Mouse (Mus musculus): ENCODE results near the gene Tmem40. TPM values are rescaled to one million over a fixed set of nuclear protein-coding genes. Genes with fewer than 3 reads are reported as not detected.
A peak's percentile ranks its signal among the peaks of the same experiment; 100 is the strongest.

Gene Tmem40
- total RNA-seq (2021), result under 1 TPM; 0.33 to 0.80 TPM
- long read RNA-seq, experiment 1, result 0 reads
- long read RNA-seq, experiment 2, result 0 reads

- intact Hi-C loops (cut with DNase I; ENCODE audit: low total_unique reads), result no loop called here
- DNase-seq, result no peak
Observed at GRCm38 (mm10) chr6:115761995-115762756, at the start of gene Tmem40. TSS of gene Tmem40 (minus strand) at chr6:115762410.

- no peak for DNase-seq
- intact Hi-C loops (cut with DNase I; ENCODE audit: low total_unique reads), result no loop called here
Observed at GRCm38 (mm10) chr6:115811606-115812005, 49.4 kb upstream of the Tmem40 start.

DNA sequence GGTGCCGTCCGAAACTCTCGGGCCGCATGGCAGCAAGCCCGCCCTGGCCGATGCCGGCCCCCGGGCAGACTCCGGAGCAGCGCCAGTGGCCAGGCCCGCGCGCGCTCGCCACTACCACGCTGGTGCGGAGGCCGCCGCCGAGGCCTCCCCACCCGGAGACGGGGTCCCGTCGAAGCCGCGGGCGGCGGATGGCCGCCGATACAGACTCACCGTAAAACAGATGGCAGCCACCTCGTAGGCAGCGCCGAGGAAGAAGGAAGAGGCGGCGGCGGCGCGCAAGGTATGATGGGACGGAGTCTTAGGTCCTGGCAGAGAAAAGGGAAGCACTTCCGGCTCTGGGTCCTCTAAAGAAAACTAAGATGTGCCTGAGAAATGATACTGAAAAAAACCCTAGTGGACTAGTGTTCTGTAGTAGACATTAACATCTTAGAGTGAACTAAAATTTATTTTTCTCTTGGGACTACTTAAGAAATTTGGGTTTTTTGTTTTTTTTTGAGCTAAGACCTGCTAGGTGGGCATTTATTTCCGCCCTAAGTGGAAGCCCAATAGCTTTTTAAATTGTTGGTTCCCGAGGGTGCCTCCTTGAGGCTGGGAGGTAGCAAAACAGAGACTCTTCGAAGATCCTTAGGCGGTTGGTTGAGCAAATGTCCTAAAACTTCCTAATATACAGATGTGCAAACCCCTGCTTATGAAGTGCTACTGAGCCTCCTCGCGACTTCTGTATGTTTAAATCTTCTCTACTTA is 46.5 kb upstream of the Tmem40 start, which contains the start of gene Rpl32:
Gene Rpl32 (minus strand): TSS at position 260 of the 744 bp plus-strand sequence.
- intact Hi-C loops (cut with DNase I; ENCODE audit: low total_unique reads), result no loop called here
- DNase-seq, result peak; percentile 85

DNA sequence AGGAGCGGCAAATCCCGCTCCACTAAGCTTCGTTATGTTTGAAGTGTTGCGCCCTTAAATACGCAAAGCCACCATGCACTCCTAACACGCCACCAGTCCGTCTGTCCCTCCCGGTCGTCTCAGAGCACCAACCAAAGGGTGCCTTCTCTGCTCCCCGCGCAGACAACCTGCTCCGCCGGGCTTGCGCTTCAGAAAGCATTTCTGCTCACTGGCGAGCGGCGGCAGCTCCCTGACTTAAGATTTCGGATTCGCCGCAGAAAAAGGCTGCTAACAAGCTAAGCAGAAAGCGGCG is 45.9 kb upstream of the Tmem40 start:
- intact Hi-C loops (cut with DNase I; ENCODE audit: low total_unique reads), result no loop called here
- no peak for DNase-seq

- no peak for DNase-seq
- intact Hi-C loops (cut with DNase I; ENCODE audit: low total_unique reads), result no loop called here
Observed at GRCm38 (mm10) chr6:115807464-115808195, 45.4 kb upstream of the Tmem40 start.

- DNase-seq, result no peak
- intact Hi-C loops (cut with DNase I; ENCODE audit: low total_unique reads), result no loop called here
Observed at GRCm38 (mm10) chr6:115804432-115805192, 42.4 kb upstream of the Tmem40 start.

DNA sequence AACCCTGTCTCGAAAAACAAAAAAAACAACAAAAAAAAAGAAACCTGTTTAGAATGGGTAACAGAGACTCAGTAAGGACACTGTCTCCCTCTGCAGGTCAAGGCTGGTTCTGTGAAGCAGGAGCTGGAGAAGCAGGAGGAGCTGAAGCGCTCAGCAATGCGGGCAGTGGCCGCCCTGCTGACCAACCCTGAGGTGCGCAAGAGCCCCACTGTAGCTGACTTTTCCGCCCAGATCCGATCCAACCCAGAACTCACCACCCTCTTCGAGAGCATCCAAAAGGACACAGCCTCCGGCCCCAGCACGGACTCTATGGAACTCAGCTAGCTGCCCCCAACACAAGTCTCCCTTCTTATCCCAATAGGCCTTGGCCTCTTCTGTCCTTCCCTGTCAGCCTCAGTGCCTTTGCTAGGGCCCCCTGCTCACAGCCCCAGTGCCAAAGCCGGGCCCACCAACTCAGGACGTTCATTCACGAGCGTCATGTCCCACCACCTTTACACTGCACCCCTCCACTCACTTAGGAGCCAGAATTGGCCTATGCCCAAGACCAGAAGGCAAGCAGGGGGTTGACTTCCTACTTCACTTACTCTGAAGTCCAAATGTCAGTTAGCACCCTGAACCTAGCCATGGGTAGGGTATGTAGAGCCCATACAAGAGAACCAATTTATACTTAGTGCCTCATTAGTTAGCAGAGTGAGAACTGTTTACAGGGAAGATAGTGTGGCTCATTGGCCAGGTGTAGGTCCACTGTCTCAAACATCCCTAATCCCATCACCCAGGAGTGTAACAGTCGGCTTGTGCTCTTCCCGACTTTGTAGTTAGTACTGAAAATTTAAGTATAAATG is 41.6 kb upstream of the Tmem40 start:
- intact Hi-C loops (cut with DNase I; ENCODE audit: low total_unique reads), result no loop called here
- DNase-seq, result peak; percentile 73

DNA sequence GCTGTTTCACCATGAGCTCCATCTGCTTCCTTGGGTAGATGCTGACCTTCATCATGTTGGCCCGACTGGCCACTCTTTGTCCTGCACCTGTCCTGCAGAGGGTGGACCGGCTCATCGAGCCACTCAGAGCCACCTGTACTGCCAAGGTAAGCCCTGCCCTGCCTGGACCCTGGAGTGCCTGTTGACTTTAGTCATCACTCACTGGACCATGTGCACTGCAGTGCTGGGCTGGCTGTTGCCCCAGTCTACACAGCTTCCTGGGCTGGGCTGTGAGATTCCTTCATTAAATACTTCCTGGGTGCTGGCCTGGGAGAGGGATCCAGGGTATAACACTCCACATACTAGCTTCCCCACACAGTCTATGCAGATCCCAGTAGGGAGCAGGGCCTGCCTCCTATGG is 39.6 kb upstream of the Tmem40 start:
- intact Hi-C loops (cut with DNase I; ENCODE audit: low total_unique reads), result no loop called here
- no peak for DNase-seq

GRCm38 (mm10) chr6:115792691-115793215 is 30.5 kb upstream of the Tmem40 start:
- intact Hi-C loops (cut with DNase I; ENCODE audit: low total_unique reads), result no loop called here
- DNase-seq, result peak; percentile 48

- intact Hi-C loops (cut with DNase I; ENCODE audit: low total_unique reads), result no loop called here
- peak; percentile 65 for DNase-seq
Observed at GRCm38 (mm10) chr6:115791842-115792686, 29.9 kb upstream of the Tmem40 start.

- intact Hi-C loops (cut with DNase I; ENCODE audit: low total_unique reads), result no loop called here
Observed at GRCm38 (mm10) chr6:115791016-115791415, 28.8 kb upstream of the Tmem40 start.

GRCm38 (mm10) chr6:115782781-115783180 is 20.6 kb upstream of the Tmem40 start:
- intact Hi-C loops (cut with DNase I; ENCODE audit: low total_unique reads), result loop anchor here (10.0 kb wide), 1 partner anchor 168 kb away; no protein-coding TSS in a partner anchor
- no peak for DNase-seq

More at GRCm38 (mm10) chr6:115791016-115791415, 28.8 kb upstream of the Tmem40 start:
- DNase-seq, result no peak

DNA sequence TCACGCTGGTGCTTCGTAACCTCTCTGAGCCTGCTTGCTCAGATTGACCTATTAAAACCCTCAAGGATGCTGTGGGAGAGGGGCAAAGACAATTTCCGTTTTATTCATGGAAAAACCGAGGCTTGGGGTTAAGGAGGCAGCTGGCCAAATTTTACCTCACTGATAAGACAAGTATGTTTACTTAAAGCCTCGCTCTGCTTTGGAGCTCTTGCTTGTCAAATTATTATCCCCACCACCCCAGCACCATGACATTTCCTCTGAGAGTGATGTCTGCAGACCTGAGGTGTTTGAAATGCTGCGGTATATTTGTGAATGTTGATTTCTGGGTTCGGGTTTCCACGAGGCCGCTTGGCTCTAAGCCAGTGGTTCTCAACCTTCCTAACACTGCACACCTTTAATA is 14.2 kb upstream of the Tmem40 start:
- no peak for DNase-seq
- intact Hi-C loops (cut with DNase I; ENCODE audit: low total_unique reads), result no loop called here

GRCm38 (mm10) chr6:115775838-115776237 is 13.6 kb upstream of the Tmem40 start:
- peak; percentile 57 for DNase-seq
- intact Hi-C loops (cut with DNase I; ENCODE audit: low total_unique reads), result no loop called here

GRCm38 (mm10) chr6:115774501-115774921 is 12.3 kb upstream of the Tmem40 start, which contains the start of gene Cand2:
TSS of gene Cand2 (plus strand) at chr6:115774538.
- DNase-seq, result peak; percentile 69
- intact Hi-C loops (cut with DNase I; ENCODE audit: low total_unique reads), result loop anchor here (5.0 kb wide), 1 partner anchor 47 kb away; no protein-coding TSS in a partner anchor

- peak; percentile 39 for DNase-seq
- intact Hi-C loops (cut with DNase I; ENCODE audit: low total_unique reads), result loop anchor here (5.0 kb wide), 1 partner anchor 47 kb away; no protein-coding TSS in a partner anchor
Observed at GRCm38 (mm10) chr6:115773966-115774413, 11.8 kb upstream of the Tmem40 start.

- intact Hi-C loops (cut with DNase I; ENCODE audit: low total_unique reads), result loop anchor here (5.0 kb wide), 1 partner anchor 45 kb away; no protein-coding TSS in a partner anchor
- DNase-seq, result no peak
Observed at GRCm38 (mm10) chr6:115772604-115773003, 10.4 kb upstream of the Tmem40 start.

Measured in gastrocnemius, postnatal 14 days (tissue).